Mouse (Mus musculus) ES-Bruce4 (cell line): Measurements from ENCODE around the gene Nat8f1.
"Not testable (repeated sequence)": the region's sequence is repeated elsewhere in the genome, so short reads cannot be mapped to it uniquely, and the experiment has no call there.

ENCODE experiments used
- CTCF ChIP-seq: IDR thresholded peaks from one replicate; pipeline ENCODE4 v1.8.1; 2011; ENCODE audit warnings: low read depth, low read length
- EP300 ChIP-seq: IDR thresholded peaks from 2 replicates; pipeline ENCODE4 v1.6.1; 2011; ENCODE audit warnings: low read depth, low read length; ENCODE audit not compliant: insufficient read depth

GRCm38 (mm10) chr6:85904642-85905061, 10.8 kb downstream of the Nat8f1 start, which contains the start of gene Nat8f4:
- peak; percentile 70 for TF ChIP-seq CTCF
- TF ChIP-seq EP300 = not testable (repeated sequence)
